Mouse (Mus musculus): ENCODE data around the gene Pitpnm1.

GRCm38 (mm10) chr19:4144550-4145498 is 45.0 kb downstream of the Pitpnm1 start:
- TF ChIP-seq CTCF (IDR thresholded peaks at IDR 0.05) (no peak), EP300 (IDR thresholded peaks at IDR 0.05) (no peak)

All from lung, postnatal 0 days (tissue).